Mouse (Mus musculus): ENCODE results near the gene Olfr1058. TPM values are rescaled to one million over a fixed set of nuclear protein-coding genes. Genes with fewer than 3 reads are reported as not detected.
"Not testable (repeated sequence)": the region's sequence is repeated elsewhere in the genome, so short reads cannot be mapped to it uniquely, and the experiment has no call there.

Olfr1058 gene
- total and polyA plus RNA-seq, 3 experiments: not detected

- intact Hi-C loops (cut with DNase I): no loop called here
- H3K4me1 ChIP-seq (ENCODE audit: control insufficient read depth, insufficient read depth, low read length): no peaks in the 10 kb centered on the region
- TF ChIP-seq EP300 (IDR thresholded peaks at IDR 0.05; ENCODE audit: insufficient read depth, low read depth, low read length): no peak
- TF ChIP-seq CTCF (IDR thresholded peaks at IDR 0.05): no peak
- no peak for TF ChIP-seq POLR2A (IDR thresholded peaks at IDR 0.05; ENCODE audit: insufficient read depth, low read depth, low read length)
These were observed 26.0 kb downstream of the Olfr1058 start, which contains the start of gene Olfr1056 for GRCm38 (mm10) chr2:86362369-86362768. TSS of gene Olfr1056 (minus strand) at chr2:86362469.

GRCm38 (mm10) chr2:86351751-86352150 lies 36.6 kb downstream of the Olfr1058 start:
- H3K79me2 ChIP-seq (replicated peaks; ENCODE audit: control insufficient read depth, insufficient read depth, low read length); H3K27me3 ChIP-seq (ENCODE audit: control insufficient read depth, insufficient read depth, low read length); H3K4me3 ChIP-seq; H3K4me1 ChIP-seq (ENCODE audit: control insufficient read depth, insufficient read depth, low read length); H3K36me3 ChIP-seq (ENCODE audit: control insufficient read depth, insufficient read depth, low read length); intact Hi-C loops (cut with DNase I); DNase-seq; H3K9ac ChIP-seq (ENCODE audit: low read depth, low read length); H3K27ac ChIP-seq: not testable (repeated sequence)
- 74% methylated on average over 1 of the region's 1 CpGs for WGBS

More at GRCm38 (mm10) chr2:86362369-86362768, 26.0 kb downstream of the Olfr1058 start, which contains the start of gene Olfr1056:
- Histone ChIP-seq H3K79me2 (replicated peaks; ENCODE audit: control insufficient read depth, insufficient read depth, low read length) (no peaks in the 10 kb centered on the region), H3K36me3 (ENCODE audit: control insufficient read depth, insufficient read depth, low read length) (no peaks in the 10 kb centered on the region), H3K27me3 (ENCODE audit: control insufficient read depth, insufficient read depth, low read length) (no peaks in the 10 kb centered on the region), H3K9ac (ENCODE audit: low read depth, low read length) (no peak within 1 kb of the TSS), H3K27ac (no peak within 1 kb of the TSS), H3K4me3 (no peak within 1 kb of the TSS)
- no peak for DNase-seq

GRCm38 (mm10) chr2:86350184-86350583 lies 38.2 kb downstream of the Olfr1058 start, which contains the start of gene Olfr1055:
TSS of gene Olfr1055 (minus strand) at chr2:86350284.
- no peak for DNase-seq
- Histone ChIP-seq H3K79me2 (replicated peaks; ENCODE audit: control insufficient read depth, insufficient read depth, low read length) (no peaks in the 10 kb centered on the region), H3K27me3 (ENCODE audit: control insufficient read depth, insufficient read depth, low read length) (no peaks in the 10 kb centered on the region), H3K4me1 (ENCODE audit: control insufficient read depth, insufficient read depth, low read length) (no peaks in the 10 kb centered on the region), H3K36me3 (ENCODE audit: control insufficient read depth, insufficient read depth, low read length) (no peaks in the 10 kb centered on the region), H3K4me3 (no peak within 1 kb of the TSS), H3K9ac (ENCODE audit: low read depth, low read length) (no peak within 1 kb of the TSS), H3K27ac (no peak within 1 kb of the TSS)
- WGBS: 82% methylated on average over 5 of the region's 5 CpGs
- intact Hi-C loops (cut with DNase I): no loop called here
- no peak for TF ChIP-seq CTCF (IDR thresholded peaks at IDR 0.05)
- no peak for TF ChIP-seq EP300 (IDR thresholded peaks at IDR 0.05; ENCODE audit: insufficient read depth, low read depth, low read length)
- TF ChIP-seq POLR2A (IDR thresholded peaks at IDR 0.05; ENCODE audit: insufficient read depth, low read depth, low read length): no peak

- Histone ChIP-seq H3K4me1 (ENCODE audit: control insufficient read depth, insufficient read depth, low read length) (no peaks in the 10 kb centered on the region), H3K27me3 (ENCODE audit: control insufficient read depth, insufficient read depth, low read length) (no peaks in the 10 kb centered on the region), H3K79me2 (replicated peaks; ENCODE audit: control insufficient read depth, insufficient read depth, low read length) (no peaks in the 10 kb centered on the region), H3K4me3 (no peak within 1 kb of the TSS), H3K36me3 (ENCODE audit: control insufficient read depth, insufficient read depth, low read length) (no peaks in the 10 kb centered on the region), H3K27ac (no peak within 1 kb of the TSS), H3K9ac (ENCODE audit: low read depth, low read length) (no peak within 1 kb of the TSS)
- WGBS: 73% methylated on average over 3 of the region's 3 CpGs
- intact Hi-C loops (cut with DNase I): no loop called here
- TF ChIP-seq POLR2A (IDR thresholded peaks at IDR 0.05; ENCODE audit: insufficient read depth, low read depth, low read length): no peak
- no peak for TF ChIP-seq CTCF (IDR thresholded peaks at IDR 0.05)
- no peak for TF ChIP-seq EP300 (IDR thresholded peaks at IDR 0.05; ENCODE audit: insufficient read depth, low read depth, low read length)
- DNase-seq: no peak
These were observed 53.0 kb downstream of the Olfr1058 start, which contains the start of gene Olfr1054 for GRCm38 (mm10) chr2:86335333-86335732. TSS of gene Olfr1054 (minus strand) at chr2:86335433.

Other genes starting within 250 kb of the Olfr1058 start
- gene Olfr1040, start 241.8 kb downstream of the Olfr1058 start, total RNA-seq (2021): not detected
- not detected in 2 replicates for gene Olfr1040, start 241.8 kb downstream of the Olfr1058 start, polyA plus RNA-seq (2012; rRNA removed)
- gene Olfr1042, start 226.7 kb downstream of the Olfr1058 start, total RNA-seq (2021): not detected
- gene Olfr1042, start 226.7 kb downstream of the Olfr1058 start, polyA plus RNA-seq (2012; rRNA removed): not detected in 2 replicates
- gene Olfr1043, start 221.0 kb downstream of the Olfr1058 start, total RNA-seq (2021): not detected
- gene Olfr1043, start 221.0 kb downstream of the Olfr1058 start, polyA plus RNA-seq (2012; rRNA removed): not detected in 2 replicates
- gene Olfr1044, start 210.7 kb downstream of the Olfr1058 start, total RNA-seq (2021): not detected
- gene Olfr1044, start 210.7 kb downstream of the Olfr1058 start, polyA plus RNA-seq (2012; rRNA removed): not detected in 2 replicates
- gene Olfr52, start 202.9 kb downstream of the Olfr1058 start, total RNA-seq (2021): not detected
- gene Olfr52, start 202.9 kb downstream of the Olfr1058 start, polyA plus RNA-seq (2012; rRNA removed): not detected in 2 replicates
- gene Olfr1045, start 185.6 kb downstream of the Olfr1058 start, total RNA-seq (2021): not detected
- gene Olfr1045, start 185.6 kb downstream of the Olfr1058 start, polyA plus RNA-seq (2012; rRNA removed): not detected in 2 replicates
- gene Olfr1046, start 169.2 kb downstream of the Olfr1058 start, total RNA-seq (2021): not detected
- not detected in 2 replicates for gene Olfr1046, start 169.2 kb downstream of the Olfr1058 start, polyA plus RNA-seq (2012; rRNA removed)
- not detected for gene Olfr1047, start 157.2 kb downstream of the Olfr1058 start, total RNA-seq (2021)
- not detected in 2 replicates for gene Olfr1047, start 157.2 kb downstream of the Olfr1058 start, polyA plus RNA-seq (2012; rRNA removed)
- not detected for gene Olfr1048, start 148.3 kb downstream of the Olfr1058 start, total RNA-seq (2021)
- not detected in 2 replicates for gene Olfr1048, start 148.3 kb downstream of the Olfr1058 start, polyA plus RNA-seq (2012; rRNA removed)
- gene Olfr1049, start 130.2 kb downstream of the Olfr1058 start, total RNA-seq (2021): not detected
- not detected in 2 replicates for gene Olfr1049, start 130.2 kb downstream of the Olfr1058 start, polyA plus RNA-seq (2012; rRNA removed)
- not detected for gene Olfr1051, start 109.5 kb downstream of the Olfr1058 start, total RNA-seq (2021)
- gene Olfr1051, start 109.5 kb downstream of the Olfr1058 start, polyA plus RNA-seq (2012; rRNA removed): not detected in 2 replicates
- not detected for gene Olfr1052, start 96.1 kb downstream of the Olfr1058 start, total RNA-seq (2021)
- gene Olfr1052, start 96.1 kb downstream of the Olfr1058 start, polyA plus RNA-seq (2012; rRNA removed): not detected in 2 replicates
- gene Olfr1053, start 73.3 kb downstream of the Olfr1058 start, total RNA-seq (2021): not detected
- gene Olfr1053, start 73.3 kb downstream of the Olfr1058 start, polyA plus RNA-seq (2012; rRNA removed): not detected in 2 replicates
- not detected for gene Olfr1054, start 53.1 kb downstream of the Olfr1058 start, total RNA-seq (2021)
- gene Olfr1054, start 53.1 kb downstream of the Olfr1058 start, polyA plus RNA-seq (2012; rRNA removed): not detected in 2 replicates
- not detected for gene Olfr1055, start 38.3 kb downstream of the Olfr1058 start, total RNA-seq (2021)
- gene Olfr1055, start 38.3 kb downstream of the Olfr1058 start, polyA plus RNA-seq (2012; rRNA removed): not detected in 2 replicates
- not detected for gene Olfr1056, start 26.1 kb downstream of the Olfr1058 start, total RNA-seq (2021)
- gene Olfr1056, start 26.1 kb downstream of the Olfr1058 start, polyA plus RNA-seq (2012; rRNA removed): not detected in 2 replicates
- not detected for gene Olfr1057, start 10.2 kb downstream of the Olfr1058 start, total RNA-seq (2021)
- not detected in 2 replicates for gene Olfr1057, start 10.2 kb downstream of the Olfr1058 start, polyA plus RNA-seq (2012; rRNA removed)
- not detected for gene Olfr1061, start 25.5 kb upstream of the Olfr1058 start, total RNA-seq (2021)
- gene Olfr1061, start 25.5 kb upstream of the Olfr1058 start, polyA plus RNA-seq (2012; rRNA removed): not detected in 2 replicates
- not detected for gene Olfr1062, start 38.2 kb upstream of the Olfr1058 start, total RNA-seq (2021)
- not detected in 2 replicates for gene Olfr1062, start 38.2 kb upstream of the Olfr1058 start, polyA plus RNA-seq (2012; rRNA removed)
- not detected for gene Olfr1065, start 62.0 kb upstream of the Olfr1058 start, total RNA-seq (2021)
- gene Olfr1065, start 62.0 kb upstream of the Olfr1058 start, polyA plus RNA-seq (2012; rRNA removed): not detected in 2 replicates
- not detected for gene Olfr1066, start 67.7 kb upstream of the Olfr1058 start, total RNA-seq (2021)
- not detected in 2 replicates for gene Olfr1066, start 67.7 kb upstream of the Olfr1058 start, polyA plus RNA-seq (2012; rRNA removed)
- not detected for gene Olfr228, start 98.8 kb upstream of the Olfr1058 start, total RNA-seq (2021)
- not detected in 2 replicates for gene Olfr228, start 98.8 kb upstream of the Olfr1058 start, polyA plus RNA-seq (2012; rRNA removed)
- gene Olfr1076, start 119.9 kb upstream of the Olfr1058 start, total RNA-seq (2021): not detected
- not detected in 2 replicates for gene Olfr1076, start 119.9 kb upstream of the Olfr1058 start, polyA plus RNA-seq (2012; rRNA removed)
- gene Olfr1079, start 153.9 kb upstream of the Olfr1058 start, total RNA-seq (2021): not detected
- not detected in 2 replicates for gene Olfr1079, start 153.9 kb upstream of the Olfr1058 start, polyA plus RNA-seq (2012; rRNA removed)
- not detected for gene Olfr1080, start 169.7 kb upstream of the Olfr1058 start, total RNA-seq (2021)
- gene Olfr1080, start 169.7 kb upstream of the Olfr1058 start, polyA plus RNA-seq (2012; rRNA removed): not detected in 2 replicates
- not detected for gene Olfr1082, start 210.4 kb upstream of the Olfr1058 start, total RNA-seq (2021)
- gene Olfr1082, start 210.4 kb upstream of the Olfr1058 start, polyA plus RNA-seq (2012; rRNA removed): not detected in 2 replicates

Measured in heart, adult 2 months (tissue).